15 mouse cellular contexts compared by ENCODE assay signal in genomic region chr5:4732241-4733229, GRCm38 (mm10). TPM values are rescaled to one million over a fixed set of nuclear protein-coding genes. Genes with fewer than 3 reads are reported as not detected.
A peak's percentile ranks its signal among the peaks of the same experiment; 100 is the strongest.
DNase-seq lines count a peak whose midpoint lies in the region; ATAC-seq and TF ChIP-seq lines count a peak whose summit lies in the region.
"Had no signal": no experiment of that assay in that cellular context is flagged by ENCODE, and none has a peak within 500 bp of the region (broad histone marks: within the 10 kb centered on the region; RNA-seq: fewer than 3 reads in every experiment).

No protein-coding gene starts in this region.

- no peak overlapping the region for H3K9ac ChIP-seq in liver, embryonic 15.5 days
- H3K9ac ChIP-seq in liver, embryonic 11.5 days (ENCODE audit: low read depth, low read length), result no peak overlapping the region
- no peak overlapping the region for H3K9ac ChIP-seq in intestine, embryonic 16.5 days (ENCODE audit: low read depth, low read length)
- no peak overlapping the region for H3K9ac ChIP-seq in midbrain, postnatal 0 days (replicated peaks; ENCODE audit: low read length, poor library complexity, severe bottlenecking)
- H3K9ac ChIP-seq in forebrain, postnatal 0 days, result no peak overlapping the region
- H3K9ac ChIP-seq: forebrain, embryonic 15.5 days; limb, embryonic 15.5 days had no signal

- no peak overlapping the region for H3K4me2 ChIP-seq in liver, embryonic 15.5 days
- no peak overlapping the region for H3K4me2 ChIP-seq in liver, embryonic 11.5 days
- H3K4me2 ChIP-seq in intestine, embryonic 16.5 days (ENCODE audit: low read depth, low read length), result no peak overlapping the region
- H3K4me2 ChIP-seq in midbrain, postnatal 0 days (ENCODE audit: low read depth, low read length, poor library complexity, severe bottlenecking), result no peak overlapping the region
- H3K4me2 ChIP-seq in forebrain, postnatal 0 days (ENCODE audit: low read depth), result no peak overlapping the region
- H3K4me2 ChIP-seq: forebrain, embryonic 15.5 days; limb, embryonic 15.5 days had no signal

- H3K4me1 ChIP-seq in liver, embryonic 15.5 days (replicated peaks), result no peaks in the 10 kb centered on the region
- no peaks in the 10 kb centered on the region for H3K4me1 ChIP-seq in liver, embryonic 11.5 days (replicated peaks; ENCODE audit: control insufficient read depth, insufficient read depth, low read length)
- H3K4me1 ChIP-seq in intestine, embryonic 16.5 days (ENCODE audit: control insufficient read depth, insufficient read depth, low read length), result 0 out of 2 replicates have a peak, but pooled peaks cover 3% of the 10 kb centered on the region
- peaks cover 4% of the 10 kb centered on the region; the same call in 1 of the 2 replicates for H3K4me1 ChIP-seq in midbrain, postnatal 0 days (ENCODE audit: insufficient read depth, low read length)
- no peaks in the 10 kb centered on the region for H3K4me1 ChIP-seq in forebrain, postnatal 0 days (ENCODE audit: insufficient read depth)
- H3K4me1 ChIP-seq: limb, embryonic 15.5 days had no signal

- TF ChIP-seq CTCF in midbrain, postnatal 0 days (IDR thresholded peaks at IDR 0.05), result no peak
- TF ChIP-seq CTCF in forebrain, postnatal 0 days (IDR thresholded peaks at IDR 0.05; ENCODE audit: low read depth), result no peak

- H3K9me3 ChIP-seq in liver, embryonic 15.5 days (replicated peaks), result no peaks in the 10 kb centered on the region
- no peaks in the 10 kb centered on the region for H3K9me3 ChIP-seq in liver, embryonic 11.5 days (ENCODE audit: control insufficient read depth, low read length)
- no peaks in the 10 kb centered on the region for H3K9me3 ChIP-seq in intestine, embryonic 16.5 days (ENCODE audit: control insufficient read depth, low read length)
- H3K9me3 ChIP-seq in midbrain, postnatal 0 days (ENCODE audit: low read length), result no peaks in the 10 kb centered on the region
- no peaks in the 10 kb centered on the region for H3K9me3 ChIP-seq in forebrain, postnatal 0 days (ENCODE audit: low read length)
- H3K9me3 ChIP-seq: forebrain, embryonic 15.5 days; limb, embryonic 15.5 days had no signal

- no peak for DNase-seq in liver, embryonic 11.5 days (ENCODE audit: low spot score)
- DNase-seq in kidney, postnatal 10 days, result peak; percentile 11
- no peak for DNase-seq in midbrain, postnatal 0 days (ENCODE audit: low spot score)
- no peak for DNase-seq in right cerebral cortex, postnatal 36 days (ENCODE audit: low spot score in 2 of 2)
- DNase-seq in forebrain, postnatal 0 days, result no peak
- DNase-seq: adrenal gland, adult 8-10 months; cerebellum, postnatal 25 days; layer of hippocampus, postnatal 36 days; lung, postnatal 36 days had no signal

- 55% methylated on average over 10 of the region's 10 CpGs for WGBS in liver, embryonic 15.5 days (ENCODE audit: insufficient replicate concordance)
- WGBS in liver, embryonic 11.5 days, result 66% methylated on average over 10 of the region's 10 CpGs
- 49% methylated on average over 10 of the region's 10 CpGs for WGBS in intestine, embryonic 16.5 days
- WGBS in midbrain, postnatal 0 days, result 40% methylated on average over 10 of the region's 10 CpGs
- WGBS in forebrain, postnatal 0 days, result 67% methylated on average over 10 of the region's 10 CpGs

- H3K4me3 ChIP-seq in liver, embryonic 15.5 days (replicated peaks), result no peak overlapping the region
- no peak overlapping the region for H3K4me3 ChIP-seq in liver, embryonic 11.5 days (ENCODE audit: low read depth, low read length)
- H3K4me3 ChIP-seq in intestine, embryonic 16.5 days (ENCODE audit: low read length), result no peak overlapping the region
- H3K4me3 ChIP-seq in midbrain, postnatal 0 days (ENCODE audit: low read depth, low read length), result no peak overlapping the region
- no peak overlapping the region for H3K4me3 ChIP-seq in forebrain, postnatal 0 days (ENCODE audit: low read depth, low read length)
- H3K4me3 ChIP-seq: forebrain, embryonic 15.5 days; limb, embryonic 15.5 days had no signal

- no peaks in the 10 kb centered on the region for H3K27me3 ChIP-seq in liver, embryonic 15.5 days
- no peaks in the 10 kb centered on the region for H3K27me3 ChIP-seq in liver, embryonic 11.5 days (replicated peaks; ENCODE audit: control insufficient read depth, insufficient read depth, low read length)
- no peaks in the 10 kb centered on the region for H3K27me3 ChIP-seq in intestine, embryonic 16.5 days (replicated peaks; ENCODE audit: control insufficient read depth, insufficient read depth, low read length)
- no peaks in the 10 kb centered on the region for H3K27me3 ChIP-seq in midbrain, postnatal 0 days (ENCODE audit: insufficient read depth, low read length)
- H3K27me3 ChIP-seq in forebrain, postnatal 0 days (ENCODE audit: insufficient read depth, low read length), result no peaks in the 10 kb centered on the region
- H3K27me3 ChIP-seq: CH12.LX; forebrain, embryonic 15.5 days; limb, embryonic 15.5 days; Patski had no signal

- no peaks in the 10 kb centered on the region for H3K36me3 ChIP-seq in liver, embryonic 15.5 days (replicated peaks)
- no peaks in the 10 kb centered on the region for H3K36me3 ChIP-seq in liver, embryonic 11.5 days (ENCODE audit: control insufficient read depth, insufficient read depth, low read length)
- H3K36me3 ChIP-seq in intestine, embryonic 16.5 days (ENCODE audit: control insufficient read depth, insufficient read depth, low read length), result no peaks in the 10 kb centered on the region
- H3K36me3 ChIP-seq in midbrain, postnatal 0 days (ENCODE audit: insufficient read depth, low read length), result no peaks in the 10 kb centered on the region
- H3K36me3 ChIP-seq in forebrain, postnatal 0 days (ENCODE audit: insufficient read depth), result no peaks in the 10 kb centered on the region
- H3K36me3 ChIP-seq: forebrain, embryonic 15.5 days; limb, embryonic 15.5 days had no signal

- peak; percentile 42 for ATAC-seq in liver, embryonic 15.5 days (ENCODE audit: insufficient read depth)
- ATAC-seq in liver, embryonic 11.5 days (replicated peaks; ENCODE audit: low FRiP score), result no peak
- peak; percentile 28; the same call in 1 of the 2 replicates for ATAC-seq in intestine, embryonic 16.5 days
- no peak for ATAC-seq in midbrain, postnatal 0 days (ENCODE audit: low FRiP score)
- ATAC-seq in forebrain, postnatal 0 days, result no peak
- ATAC-seq: forebrain, embryonic 15.5 days had no signal

- no peak overlapping the region for H3K27ac ChIP-seq in liver, embryonic 15.5 days (replicated peaks)
- no peak overlapping the region for H3K27ac ChIP-seq in liver, embryonic 11.5 days (ENCODE audit: low read depth, low read length)
- H3K27ac ChIP-seq in intestine, embryonic 16.5 days (ENCODE audit: low read length), result no peak overlapping the region
- H3K27ac ChIP-seq in midbrain, postnatal 0 days (ENCODE audit: low read depth, low read length), result 0 out of 2 replicates have a peak overlapping the region, but pooled peaks have one; percentile 6
- H3K27ac ChIP-seq in forebrain, postnatal 0 days (ENCODE audit: low read depth, low read length), result no peak overlapping the region
- H3K27ac ChIP-seq: forebrain, embryonic 15.5 days; limb, embryonic 15.5 days had no signal

RNA-seq across cellular contexts. Expression of gene Fzd1, which starts 25.3 kb away (rescaled TPM):
- 3.4 and 3.6 TPM in 2 replicates for polyA plus RNA-seq in liver, embryonic 15.5 days (2015; fragmentation: Nextera tagmentation; extraction: Ambion mirVana)
- 14.7 and 17.8 TPM in 2 replicates for polyA plus RNA-seq in liver, embryonic 11.5 days (2014; fragmentation: Nextera tagmentation; extraction: Ambion mirVana)
- polyA plus RNA-seq in intestine, embryonic 16.5 days (2015; fragmentation: Nextera tagmentation; extraction: Ambion mirVana), result 10.1 and 10.6 TPM in 2 replicates
- 105 and 112 TPM in 2 replicates for total RNA-seq in midbrain, postnatal 0 days (2014; rRNA removed)
- 14.1 and 16.2 TPM in 2 replicates for polyA plus RNA-seq in midbrain, postnatal 0 days (2015; fragmentation: Nextera tagmentation; extraction: Ambion mirVana)
- total RNA-seq in forebrain, postnatal 0 days (2014; rRNA removed), result 26.6 and 39.8 TPM in 2 replicates
- polyA plus RNA-seq in forebrain, postnatal 0 days (2015; fragmentation: Nextera tagmentation; extraction: Ambion mirVana), result 6.2 and 8.6 TPM in 2 replicates
- total RNA-seq: CH12.LX had no signal

Comparison
In these comparisons a context has a peak if more than half of its experiments do, and no peak if none do; other contexts are left out.
1. ATAC-seq: peak in liver, embryonic 15.5 days (single experiment) and intestine, embryonic 16.5 days (single experiment); none in liver, embryonic 11.5 days (single experiment), midbrain, postnatal 0 days (single experiment) and forebrain, postnatal 0 days (single experiment).